Comparison of ENCODE assay signal across 8 mouse cellular contexts in genomic region chr14:52009361-52009760, GRCm38 (mm10). TPM values are rescaled to one million over a fixed set of nuclear protein-coding genes. Genes with fewer than 3 reads are reported as not detected.
A peak's percentile ranks its signal among the peaks of the same experiment; 100 is the strongest.
DNase-seq lines count a peak whose midpoint lies in the region; ATAC-seq lines count a peak whose summit lies in the region.
"Had no signal": no experiment of that assay in that cellular context is flagged by ENCODE, and none has a peak within 500 bp of the region (broad histone marks: within the 10 kb centered on the region; RNA-seq: fewer than 3 reads in every experiment).

No protein-coding gene starts in this region.

- H3K4me1 ChIP-seq in liver, embryonic 11.5 days (replicated peaks; ENCODE audit: control insufficient read depth, insufficient read depth, low read length) = peaks cover 19% of the 10 kb centered on the region
- H3K4me1 ChIP-seq in embryonic facial prominence, embryonic 15.5 days = peaks cover 41% of the 10 kb centered on the region
- peaks cover 80% of the 10 kb centered on the region for H3K4me1 ChIP-seq in hindbrain, embryonic 13.5 days (replicated peaks)
- peaks cover 84% of the 10 kb centered on the region for H3K4me1 ChIP-seq in midbrain, embryonic 15.5 days

- H3K9me3 ChIP-seq in liver, embryonic 11.5 days (ENCODE audit: control insufficient read depth, low read length) = no peaks in the 10 kb centered on the region
- H3K9me3 ChIP-seq in embryonic facial prominence, embryonic 15.5 days (replicated peaks) = no peaks in the 10 kb centered on the region
- no peaks in the 10 kb centered on the region for H3K9me3 ChIP-seq in hindbrain, embryonic 13.5 days
- H3K9me3 ChIP-seq in midbrain, embryonic 15.5 days = no peaks in the 10 kb centered on the region

- H3K27ac ChIP-seq in liver, embryonic 11.5 days (ENCODE audit: low read depth, low read length) = no peak overlapping the region
- H3K27ac ChIP-seq in embryonic facial prominence, embryonic 15.5 days (replicated peaks) = no peak overlapping the region
- peak overlapping the region; percentile 98 for H3K27ac ChIP-seq in hindbrain, embryonic 13.5 days
- peak overlapping the region; percentile 51 for H3K27ac ChIP-seq in midbrain, embryonic 15.5 days

- H3K4me2 ChIP-seq in liver, embryonic 11.5 days = peak overlapping the region; percentile 51
- peak overlapping the region; percentile 37 for H3K4me2 ChIP-seq in embryonic facial prominence, embryonic 15.5 days (replicated peaks)
- H3K4me2 ChIP-seq in hindbrain, embryonic 13.5 days = peak overlapping the region; percentile 73
- peak overlapping the region; percentile 67 for H3K4me2 ChIP-seq in midbrain, embryonic 15.5 days

- ATAC-seq in liver, embryonic 11.5 days (replicated peaks; ENCODE audit: low FRiP score) = no peak
- ATAC-seq in embryonic facial prominence, embryonic 15.5 days (ENCODE audit: insufficient number of reproducible peaks, low FRiP score, low TSS enrichment, low read depth) = no peak
- no peak for ATAC-seq in hindbrain, embryonic 13.5 days (ENCODE audit: low FRiP score)
- ATAC-seq in midbrain, embryonic 15.5 days (replicated peaks) = no peak

- 0 out of 2 replicates have a peak, but pooled peaks cover 3% of the 10 kb centered on the region for H3K27me3 ChIP-seq in liver, embryonic 11.5 days (replicated peaks; ENCODE audit: control insufficient read depth, insufficient read depth, low read length)
- H3K27me3 ChIP-seq in embryonic facial prominence, embryonic 15.5 days = no peaks in the 10 kb centered on the region
- H3K27me3 ChIP-seq in hindbrain, embryonic 13.5 days = no peaks in the 10 kb centered on the region
- no peaks in the 10 kb centered on the region for H3K27me3 ChIP-seq in midbrain, embryonic 15.5 days (replicated peaks)
- H3K27me3 ChIP-seq: Patski had no signal

- 0 out of 2 replicates have a peak overlapping the region, but pooled peaks have one; percentile 16 for H3K9ac ChIP-seq in liver, embryonic 11.5 days (ENCODE audit: low read depth, low read length)
- H3K9ac ChIP-seq in embryonic facial prominence, embryonic 15.5 days = no peak overlapping the region
- H3K9ac ChIP-seq in hindbrain, embryonic 13.5 days = peak overlapping the region; percentile 75
- H3K9ac ChIP-seq in midbrain, embryonic 15.5 days = peak overlapping the region; percentile 26

- H3K36me3 ChIP-seq in liver, embryonic 11.5 days (ENCODE audit: control insufficient read depth, insufficient read depth, low read length) = peaks cover 24% of the 10 kb centered on the region
- peaks cover 38% of the 10 kb centered on the region for H3K36me3 ChIP-seq in embryonic facial prominence, embryonic 15.5 days
- H3K36me3 ChIP-seq in hindbrain, embryonic 13.5 days = peaks cover 46% of the 10 kb centered on the region
- peaks cover 15% of the 10 kb centered on the region; the same call in 1 of the 2 replicates for H3K36me3 ChIP-seq in midbrain, embryonic 15.5 days (replicated peaks)

- DNase-seq in liver, embryonic 11.5 days (ENCODE audit: low spot score) = no peak
- no peak for DNase-seq in liver
- DNase-seq in urinary bladder, postnatal 36 days (ENCODE audit: low spot score in 2 of 2) = no peak
- DNase-seq in cerebellum, adult 18-20 months = no peak

- H3K4me3 ChIP-seq in liver, embryonic 11.5 days (ENCODE audit: low read depth, low read length) = no peak overlapping the region
- H3K4me3 ChIP-seq in embryonic facial prominence, embryonic 15.5 days (replicated peaks) = peak overlapping the region; percentile 14; the same call in 1 of the 2 replicates
- H3K4me3 ChIP-seq in hindbrain, embryonic 13.5 days = peak overlapping the region; percentile 23
- peak overlapping the region; percentile 39 for H3K4me3 ChIP-seq in midbrain, embryonic 15.5 days

- 64% methylated on average over 26 of the region's 26 CpGs for WGBS in liver, embryonic 11.5 days
- WGBS in embryonic facial prominence, embryonic 15.5 days = 49% methylated on average over 26 of the region's 26 CpGs
- WGBS in hindbrain, embryonic 13.5 days = 39% methylated on average over 26 of the region's 26 CpGs
- WGBS in midbrain, embryonic 15.5 days = 14% methylated on average over 26 of the region's 26 CpGs

RNA-seq across cellular contexts. Expression of gene Tmem253, which starts 6.1 kb away (rescaled TPM):
- 0.85 TPM in 1 of 2 replicates, not detected in the other for polyA plus RNA-seq in liver, embryonic 11.5 days (2014; fragmentation: Nextera tagmentation; extraction: Ambion mirVana)
- 0.53 and 0.60 TPM in 2 replicates for polyA plus RNA-seq in embryonic facial prominence, embryonic 15.5 days (2015; fragmentation: Nextera tagmentation; extraction: Ambion mirVana)
- 0.79 and 0.84 TPM in 2 replicates for polyA plus RNA-seq in hindbrain, embryonic 13.5 days (2015; fragmentation: Nextera tagmentation; extraction: Ambion mirVana)
- 0.50 and 0.78 TPM in 2 replicates for polyA plus RNA-seq in midbrain, embryonic 15.5 days (2015; fragmentation: Nextera tagmentation; extraction: Ambion mirVana)

RNA-seq across cellular contexts. Expression of gene Zfp219, which starts 11.2 kb away (rescaled TPM):
- 19.8 and 21.9 TPM in 2 replicates for polyA plus RNA-seq in liver, embryonic 11.5 days (2014; fragmentation: Nextera tagmentation; extraction: Ambion mirVana)
- 33.7 and 33.8 TPM in 2 replicates for polyA plus RNA-seq in embryonic facial prominence, embryonic 15.5 days (2015; fragmentation: Nextera tagmentation; extraction: Ambion mirVana)
- polyA plus RNA-seq in hindbrain, embryonic 13.5 days (2015; fragmentation: Nextera tagmentation; extraction: Ambion mirVana) = 30.5 and 33.1 TPM in 2 replicates
- polyA plus RNA-seq in midbrain, embryonic 15.5 days (2015; fragmentation: Nextera tagmentation; extraction: Ambion mirVana) = 45.9 and 54.5 TPM in 2 replicates

RNA-seq across cellular contexts. Expression of gene Arhgef40, which starts 24.8 kb away (rescaled TPM):
- polyA plus RNA-seq in liver, embryonic 11.5 days (2014; fragmentation: Nextera tagmentation; extraction: Ambion mirVana) = 50.7 and 61.8 TPM in 2 replicates
- 144 and 150 TPM in 2 replicates for polyA plus RNA-seq in embryonic facial prominence, embryonic 15.5 days (2015; fragmentation: Nextera tagmentation; extraction: Ambion mirVana)
- polyA plus RNA-seq in hindbrain, embryonic 13.5 days (2015; fragmentation: Nextera tagmentation; extraction: Ambion mirVana) = 76.8 and 83.1 TPM in 2 replicates
- 89.2 and 90.9 TPM in 2 replicates for polyA plus RNA-seq in midbrain, embryonic 15.5 days (2015; fragmentation: Nextera tagmentation; extraction: Ambion mirVana)

RNA-seq across cellular contexts. Expression of gene Olfr221, which starts 32.9 kb away (rescaled TPM):
- not detected in 2 replicates for polyA plus RNA-seq in liver, embryonic 11.5 days (2014; fragmentation: Nextera tagmentation; extraction: Ambion mirVana)
- 0.19 TPM in 1 of 2 replicates, not detected in the other for polyA plus RNA-seq in embryonic facial prominence, embryonic 15.5 days (2015; fragmentation: Nextera tagmentation; extraction: Ambion mirVana)
- polyA plus RNA-seq in hindbrain, embryonic 13.5 days (2015; fragmentation: Nextera tagmentation; extraction: Ambion mirVana) = not detected in 2 replicates
- not detected in 2 replicates for polyA plus RNA-seq in midbrain, embryonic 15.5 days (2015; fragmentation: Nextera tagmentation; extraction: Ambion mirVana)
- polyA plus RNA-seq: Patski had no signal

Comparison
In these comparisons a context has a peak if more than half of its experiments do, and no peak if none do; other contexts are left out.
1. H3K27ac ChIP-seq: peak in hindbrain, embryonic 13.5 days (single experiment) and midbrain, embryonic 15.5 days (single experiment); none in liver, embryonic 11.5 days (single experiment) and embryonic facial prominence, embryonic 15.5 days (single experiment).
2. Peak in every context shown above with its lines, with median percentiles within 50 percentile points of each other: H3K4me2 ChIP-seq.